8 mouse cellular contexts compared by ENCODE assay signal in genomic region chr10:108333642-108334041, GRCm38 (mm10). TPM values are rescaled to one million over a fixed set of nuclear protein-coding genes. Genes with fewer than 3 reads are reported as not detected.
DNase-seq lines count a peak whose midpoint lies in the region; ATAC-seq lines count a peak whose summit lies in the region.

No protein-coding gene starts in this region.

- H3K27ac ChIP-seq in hindbrain, embryonic 12.5 days: no peak overlapping the region
- no peak overlapping the region for H3K27ac ChIP-seq in lung, embryonic 16.5 days (ENCODE audit: low read length)

- no peak for ATAC-seq in hindbrain, embryonic 12.5 days (ENCODE audit: low FRiP score)
- ATAC-seq in lung, embryonic 16.5 days (ENCODE audit: low read depth): no peak

- intact Hi-C loops in left cerebral cortex, postnatal 4 days (cut with DNase I): no loop called here

- peak overlapping the region; percentile 94 for H3K4me2 ChIP-seq in hindbrain, embryonic 12.5 days (replicated peaks)
- peak overlapping the region; percentile 56 for H3K4me2 ChIP-seq in lung, embryonic 16.5 days (ENCODE audit: low read depth, low read length)

- peaks cover 19% of the 10 kb centered on the region for H3K27me3 ChIP-seq in hindbrain, embryonic 12.5 days
- no peaks in the 10 kb centered on the region for H3K27me3 ChIP-seq in lung, embryonic 16.5 days (ENCODE audit: control insufficient read depth, insufficient read depth, low read depth, low read length)

- peak overlapping the region; percentile 85 for H3K4me3 ChIP-seq in hindbrain, embryonic 12.5 days
- peak overlapping the region; percentile 86 for H3K4me3 ChIP-seq in lung, embryonic 16.5 days (ENCODE audit: low read length)

- H3K4me1 ChIP-seq in hindbrain, embryonic 12.5 days: peaks cover 8% of the 10 kb centered on the region
- H3K4me1 ChIP-seq in lung, embryonic 16.5 days (replicated peaks; ENCODE audit: control insufficient read depth, insufficient read depth, low read length): peaks cover 11% of the 10 kb centered on the region

- DNase-seq in adrenal gland, postnatal 10 days: peak; percentile 10
- no peak for DNase-seq in adrenal gland, postnatal 36 days
- DNase-seq in ZHBTc4 (ENCODE audit: low read depth, low spot score): peak; percentile 37
- DNase-seq in left cerebral cortex, postnatal 4 days: no peak
- no peak for DNase-seq in ovary, postnatal 10 days (ENCODE audit: low spot score)
- DNase-seq in urinary bladder, postnatal 25 days (ENCODE audit: low spot score): no peak

- H3K36me3 ChIP-seq in hindbrain, embryonic 12.5 days: no peaks in the 10 kb centered on the region
- H3K36me3 ChIP-seq in lung, embryonic 16.5 days (ENCODE audit: control insufficient read depth, insufficient read depth, low read length): 0 out of 2 replicates have a peak, but pooled peaks cover 6% of the 10 kb centered on the region

- no peaks in the 10 kb centered on the region for H3K9me3 ChIP-seq in hindbrain, embryonic 12.5 days (replicated peaks)
- H3K9me3 ChIP-seq in lung, embryonic 16.5 days (ENCODE audit: control insufficient read depth, low read length): no peaks in the 10 kb centered on the region

- H3K9ac ChIP-seq in hindbrain, embryonic 12.5 days: peak overlapping the region; percentile 80; the same call in 1 of the 2 replicates
- peak overlapping the region; percentile 87 for H3K9ac ChIP-seq in lung, embryonic 16.5 days (ENCODE audit: low read length)

- 4% methylated on average over 12 of the region's 12 CpGs for WGBS in hindbrain, embryonic 12.5 days
- 7% methylated on average over 12 of the region's 12 CpGs for WGBS in lung, embryonic 16.5 days

RNA-seq across cellular contexts. Expression of gene Pawr, which starts 1.7 kb away (rescaled TPM):
- total RNA-seq in adrenal gland, postnatal 10 days (2021): 10 to 100 TPM in 1 of 2 experiments, 1 to 10 TPM in 1; 6.7 to 10.4 TPM
- total RNA-seq in adrenal gland, postnatal 36 days (2021): 10 to 100 TPM; 10.7 to 13.0 TPM
- polyA plus RNA-seq in hindbrain, embryonic 12.5 days (2016; fragmentation: Nextera tagmentation; extraction: Ambion mirVana): 9.4 and 10.6 TPM in 2 replicates
- 14.4 and 15.3 TPM in 2 replicates for polyA plus RNA-seq in lung, embryonic 16.5 days (2015; fragmentation: Nextera tagmentation; extraction: Ambion mirVana)
- 1 to 10 TPM; 2.9 to 3.9 TPM for total RNA-seq in left cerebral cortex, postnatal 4 days (2021)

Comparison
In these comparisons a context has a peak if more than half of its experiments do, and no peak if none do; other contexts are left out.
1. DNase-seq: peak in adrenal gland, postnatal 10 days (single experiment) and ZHBTc4 (single experiment); none in adrenal gland, postnatal 36 days (0 of 2), left cerebral cortex, postnatal 4 days (single experiment), ovary, postnatal 10 days (single experiment) and urinary bladder, postnatal 25 days (single experiment).